Mouse (Mus musculus) liver, adult 2 months (tissue): Measurements from ENCODE around the gene Prkca.

Source experiments
- CTCF ChIP-seq: fragments of 200-500 bp; IDR thresholded peaks from 2 replicates; pipeline ENCODE4 v1.5.1; 2011; ENCODE audit warnings: low read depth, low read length, control low read depth
- POLR2A ChIP-seq: fragments of 200-500 bp; IDR thresholded peaks from 2 replicates; pipeline ENCODE4 v1.6.1; 2011; ENCODE audit warnings: low read length, control low read depth; ENCODE audit not compliant: insufficient read depth; ENCODE audit errors: extremely low read depth

DNA sequence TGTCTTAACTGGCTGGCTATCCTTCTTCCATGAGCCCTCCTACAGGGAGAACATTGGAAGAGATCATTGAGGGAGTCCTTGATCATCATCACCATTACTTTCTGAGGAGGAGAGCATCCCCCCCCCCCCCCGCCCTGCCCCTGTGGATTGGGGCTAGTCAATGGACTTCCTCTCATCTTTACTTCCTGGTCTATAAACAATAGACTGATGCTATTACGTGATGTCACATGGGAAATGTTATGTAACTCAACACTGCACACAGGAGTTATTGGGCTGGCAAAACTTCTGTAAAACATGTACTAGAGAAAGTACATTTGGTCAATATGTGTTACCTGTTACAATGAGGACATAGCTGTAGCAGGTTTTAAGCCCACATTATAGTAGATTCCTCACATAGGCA, 302.9 kb downstream of the Prkca start:
- TF ChIP-seq CTCF = no peak
- no peak for TF ChIP-seq POLR2A
